Mouse (Mus musculus) CD4-positive, CD25-positive, alpha-beta regulatory T cell, adult 4 months (primary cell): ENCODE results near the gene Cubn. TPM values are rescaled to one million over a fixed set of nuclear protein-coding genes. Genes with fewer than 3 reads are reported as not detected.

Experiments used
- ATAC-seq: one replicate; pipeline ENCODE4 v1.8.0; 2017
- polyA plus RNA-seq, 2 experiments: library from polyadenylated mRNA; unstranded; fragments of 100-300 nt; shearing (Covaris generic); gene quantifications; one replicate each; pipeline ENCODE4 v1.2.1; 2017

Gene Cubn
- under 1 TPM in 1 of 2 experiments, not detected in 1; 0.09 TPM for polyA plus RNA-seq

- no peak for ATAC-seq
Measured at GRCm38 (mm10) chr2:13491734-13492133, at the start of gene Cubn. Gene Cubn, minus strand, starts transcription at chr2:13491813.

GRCm38 (mm10) chr2:13539860-13540259 is 48.2 kb upstream of the Cubn start:
- no peak for ATAC-seq

- peak; percentile 26 for ATAC-seq
Measured at GRCm38 (mm10) chr2:13538704-13539377, 47.2 kb upstream of the Cubn start.

- ATAC-seq, result no peak
Measured at GRCm38 (mm10) chr2:13538258-13538657, 46.6 kb upstream of the Cubn start.

GRCm38 (mm10) chr2:13537733-13538132 is 46.1 kb upstream of the Cubn start:
- ATAC-seq, result peak; percentile 75

GRCm38 (mm10) chr2:13536747-13537146 is 45.1 kb upstream of the Cubn start:
- peak; percentile 50 for ATAC-seq

GRCm38 (mm10) chr2:13530639-13531038 is 39.0 kb upstream of the Cubn start:
- ATAC-seq, result no peak

GRCm38 (mm10) chr2:13529253-13529933 is 37.8 kb upstream of the Cubn start:
- ATAC-seq, result no peak

GRCm38 (mm10) chr2:13527531-13527930 is 35.9 kb upstream of the Cubn start:
- ATAC-seq, result no peak

- no peak for ATAC-seq
Measured at GRCm38 (mm10) chr2:13527125-13527524, 35.5 kb upstream of the Cubn start.

GRCm38 (mm10) chr2:13526205-13526604 is 34.6 kb upstream of the Cubn start:
- ATAC-seq, result no peak

GRCm38 (mm10) chr2:13523540-13524456 is 32.2 kb upstream of the Cubn start:
- no peak for ATAC-seq

- no peak for ATAC-seq
Measured at GRCm38 (mm10) chr2:13522106-13522505, 30.5 kb upstream of the Cubn start.

GRCm38 (mm10) chr2:13514949-13515348 is 23.3 kb upstream of the Cubn start:
- ATAC-seq, result no peak

GRCm38 (mm10) chr2:13502717-13503116 is 11.1 kb upstream of the Cubn start:
- no peak for ATAC-seq

GRCm38 (mm10) chr2:13501553-13501952 is 9.9 kb upstream of the Cubn start:
- ATAC-seq, result no peak

GRCm38 (mm10) chr2:13500298-13500999 is 8.8 kb upstream of the Cubn start:
- ATAC-seq, result no peak

- ATAC-seq, result no peak
Measured at GRCm38 (mm10) chr2:13499196-13499595, 7.6 kb upstream of the Cubn start.

- ATAC-seq, result no peak
Measured at GRCm38 (mm10) chr2:13496087-13496486, 4.5 kb upstream of the Cubn start.

- ATAC-seq, result peak; percentile 82
Measured at GRCm38 (mm10) chr2:13492927-13493326, 1.3 kb upstream of the Cubn start.

GRCm38 (mm10) chr2:13490480-13490879 is 1.1 kb downstream of the Cubn start:
- ATAC-seq, result no peak

GRCm38 (mm10) chr2:13486470-13486869 is 5.1 kb downstream of the Cubn start:
- ATAC-seq, result no peak

- ATAC-seq, result no peak
Measured at GRCm38 (mm10) chr2:13484566-13484965, 7.0 kb downstream of the Cubn start.
